Mouse (Mus musculus) WW6 (cell line): ENCODE measurements around the gene Prkar1b.

Source experiments
- DNase-seq: peaks from one replicate; pipeline ENCODE4 v3.0.0-alpha.2; 2013; ENCODE audit warnings: low read depth, low spot score

The Prkar1b gene

DNA sequence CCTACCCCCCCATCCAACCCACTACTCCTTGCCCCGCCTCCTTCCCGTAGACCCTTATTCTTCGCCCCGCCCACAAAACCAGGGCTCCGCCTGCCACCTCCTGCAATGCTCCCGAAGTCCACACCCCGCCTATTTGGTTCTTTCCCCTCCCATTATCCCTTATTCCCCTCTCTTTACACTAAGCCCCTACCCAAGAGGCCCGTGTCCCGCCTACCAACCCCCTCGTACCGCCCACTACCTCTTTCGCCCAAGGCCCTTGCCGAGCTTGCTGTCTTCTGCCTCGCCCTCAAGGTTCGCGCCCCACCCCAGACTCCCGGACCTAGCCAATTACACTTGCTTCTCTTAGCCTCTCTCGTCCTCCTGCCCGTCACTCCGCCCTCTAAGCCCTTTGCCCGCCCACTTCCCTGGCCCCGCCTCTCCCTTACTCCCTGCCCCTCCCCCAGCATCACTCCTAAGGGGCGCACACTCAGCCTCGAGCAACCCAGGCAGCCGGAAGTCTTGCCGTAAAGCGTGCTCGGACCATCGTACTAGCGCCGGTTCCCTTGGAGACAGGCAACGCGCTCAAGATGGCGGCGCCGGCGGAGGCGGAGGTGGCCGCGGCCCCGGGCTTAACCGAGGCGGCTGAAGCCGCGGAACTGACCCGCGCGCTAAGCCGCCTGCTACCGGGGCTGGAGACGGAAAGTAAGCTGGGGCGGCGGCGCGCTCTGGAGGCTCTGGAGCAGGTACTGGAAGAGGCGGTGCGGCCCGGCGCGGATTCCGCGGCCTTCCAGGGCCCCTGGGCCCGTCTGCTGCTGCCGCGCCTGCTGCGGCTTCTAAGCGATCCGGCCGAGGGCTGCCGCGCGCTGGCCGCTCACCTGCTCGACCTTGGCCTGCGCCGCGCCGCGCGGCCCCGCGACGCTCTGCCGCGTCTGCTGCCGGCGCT is at the start of gene Prkar1b, which contains the start of gene Dnaaf5:
Gene Prkar1b (minus strand): TSS at position 321 of the 922 bp plus-strand sequence.
Gene Dnaaf5 (plus strand): TSS at position 543 of the 922 bp plus-strand sequence.
- DNase-seq: peak; percentile 99

DNA sequence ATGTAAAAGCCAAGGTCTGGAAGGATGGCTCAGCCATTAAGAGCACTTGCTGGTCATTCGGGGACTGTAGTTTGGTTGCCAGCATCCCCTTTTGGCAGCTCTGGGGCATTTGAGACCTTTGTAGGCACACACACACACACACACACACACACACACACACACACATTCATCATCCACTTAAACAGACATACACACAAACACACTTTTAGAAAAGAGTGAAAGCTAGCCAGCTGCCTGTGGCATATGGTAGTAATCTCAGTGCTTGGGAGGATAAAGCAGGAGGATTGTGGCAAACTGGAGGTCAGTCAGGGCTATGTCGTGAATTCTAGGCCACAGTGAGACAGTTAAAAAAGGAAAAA is 49.8 kb upstream of the Prkar1b start:
- no peak for DNase-seq

GRCm38 (mm10) chr5:139198779-139199178 is 49.0 kb upstream of the Prkar1b start:
- no peak for DNase-seq

DNA sequence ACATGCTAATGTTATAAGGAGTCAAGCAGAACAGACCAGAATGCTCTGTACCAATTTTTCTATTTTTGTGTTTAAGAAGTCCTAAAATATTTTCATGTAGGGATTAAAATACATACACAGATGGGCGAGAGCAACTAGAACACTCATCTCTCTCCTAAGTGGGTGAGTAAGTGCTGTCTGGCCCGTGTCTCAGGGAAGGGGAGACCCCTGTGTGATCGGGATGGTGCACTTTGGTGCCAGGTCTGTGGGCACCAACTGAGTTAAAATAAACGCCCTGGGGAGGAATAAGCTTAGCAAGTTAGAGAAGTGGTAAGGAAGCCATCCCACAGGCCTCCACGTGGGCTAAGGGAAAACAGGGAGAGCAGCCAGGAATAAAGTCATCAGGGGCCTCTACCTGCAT is 41.2 kb upstream of the Prkar1b start:
- DNase-seq: no peak

DNA sequence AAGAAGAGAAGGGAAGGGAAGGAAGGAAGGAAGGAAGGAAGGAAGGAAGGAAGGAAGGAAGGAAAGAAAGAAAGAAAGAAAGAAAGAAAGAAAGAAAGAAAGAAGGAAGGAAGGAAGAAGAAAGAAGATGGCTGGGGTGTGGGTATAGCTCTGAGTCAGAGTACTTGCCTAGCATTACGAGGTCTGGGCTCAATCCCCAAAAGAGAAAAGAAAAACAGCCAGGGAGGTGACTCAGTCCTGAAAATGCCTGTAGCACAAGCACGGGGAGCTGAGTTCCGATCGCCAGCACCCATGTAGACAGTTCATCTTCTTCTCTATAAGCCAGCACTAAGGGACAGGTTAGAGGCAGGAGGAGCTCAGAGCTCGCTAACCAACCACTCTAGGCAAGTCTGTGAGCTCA is 39.9 kb upstream of the Prkar1b start:
- no peak for DNase-seq

GRCm38 (mm10) chr5:139184897-139185296 is 35.1 kb upstream of the Prkar1b start:
- no peak for DNase-seq

GRCm38 (mm10) chr5:139183601-139184000 is 33.8 kb upstream of the Prkar1b start:
- no peak for DNase-seq

GRCm38 (mm10) chr5:139183131-139183530 is 33.3 kb upstream of the Prkar1b start:
- DNase-seq: no peak

- DNase-seq: no peak
Observed at GRCm38 (mm10) chr5:139178895-139179631, 29.3 kb upstream of the Prkar1b start.

DNA sequence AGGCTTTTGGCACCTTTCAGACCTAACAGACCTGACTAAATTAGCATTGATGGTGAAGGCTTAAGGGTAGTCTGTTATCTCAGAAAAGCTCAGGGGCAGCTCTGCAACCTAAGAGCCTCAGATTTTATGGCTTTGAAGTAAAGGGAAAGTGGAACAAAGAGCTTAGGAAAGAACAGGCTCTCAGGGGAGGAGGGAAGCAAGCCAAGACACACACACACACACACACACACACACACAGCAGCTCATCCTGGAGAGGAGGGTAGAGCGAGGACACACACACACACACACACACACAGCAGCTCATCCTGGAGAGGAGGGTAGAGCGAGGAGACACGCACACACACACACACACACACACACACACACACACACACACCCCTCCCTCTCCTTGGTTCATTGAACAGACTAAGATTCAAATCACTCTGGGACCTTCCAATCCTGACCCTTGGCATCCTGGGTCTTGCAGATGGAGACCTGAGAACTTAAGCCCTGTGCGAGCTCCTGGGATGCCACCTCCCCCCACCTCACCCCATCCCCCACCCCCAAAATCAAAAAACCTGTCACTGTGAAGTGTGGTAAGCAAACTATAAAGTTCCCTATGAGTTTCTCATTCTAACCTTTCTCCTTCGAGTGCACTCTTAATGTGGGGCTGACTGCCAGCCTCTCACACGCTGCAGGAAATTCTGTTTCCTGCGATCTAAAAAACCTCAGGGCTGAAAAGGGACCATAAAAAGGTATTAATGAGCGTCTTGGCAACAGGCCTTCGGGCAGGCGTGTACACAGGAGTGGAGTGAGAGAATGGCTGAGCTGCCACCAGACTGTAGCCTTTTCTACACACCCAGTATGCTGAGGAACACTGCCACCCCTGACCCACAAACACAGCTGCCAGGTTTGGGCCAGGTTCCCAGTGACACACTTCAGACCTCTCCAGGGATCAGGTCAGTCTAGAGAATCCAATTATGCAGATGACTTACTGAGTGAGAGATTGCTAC is 25.1 kb upstream of the Prkar1b start:
- DNase-seq: no peak

GRCm38 (mm10) chr5:139174141-139174540 is 24.3 kb upstream of the Prkar1b start:
- no peak for DNase-seq

- no peak for DNase-seq
Observed at GRCm38 (mm10) chr5:139171929-139172328, 22.1 kb upstream of the Prkar1b start.

DNA sequence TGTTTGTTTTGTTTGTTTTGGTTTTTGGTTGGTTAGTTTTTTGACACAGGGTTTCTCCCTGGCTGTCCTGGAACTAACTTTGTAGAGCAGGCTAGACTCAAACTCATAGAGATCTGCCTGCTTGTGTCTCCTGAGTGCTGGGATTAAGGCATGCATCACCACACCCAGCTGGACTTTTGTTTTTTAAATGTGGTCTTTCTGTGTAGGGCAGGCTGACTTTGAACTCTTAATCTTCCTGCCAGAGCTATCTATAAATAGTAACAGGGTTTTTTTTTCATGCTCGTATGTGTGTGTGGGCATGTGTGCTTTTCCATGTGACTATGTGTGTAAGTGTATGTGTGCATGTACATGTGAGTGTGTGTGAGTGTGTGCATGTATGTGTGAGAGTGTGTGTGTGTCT is 17.7 kb upstream of the Prkar1b start:
- no peak for DNase-seq

DNA sequence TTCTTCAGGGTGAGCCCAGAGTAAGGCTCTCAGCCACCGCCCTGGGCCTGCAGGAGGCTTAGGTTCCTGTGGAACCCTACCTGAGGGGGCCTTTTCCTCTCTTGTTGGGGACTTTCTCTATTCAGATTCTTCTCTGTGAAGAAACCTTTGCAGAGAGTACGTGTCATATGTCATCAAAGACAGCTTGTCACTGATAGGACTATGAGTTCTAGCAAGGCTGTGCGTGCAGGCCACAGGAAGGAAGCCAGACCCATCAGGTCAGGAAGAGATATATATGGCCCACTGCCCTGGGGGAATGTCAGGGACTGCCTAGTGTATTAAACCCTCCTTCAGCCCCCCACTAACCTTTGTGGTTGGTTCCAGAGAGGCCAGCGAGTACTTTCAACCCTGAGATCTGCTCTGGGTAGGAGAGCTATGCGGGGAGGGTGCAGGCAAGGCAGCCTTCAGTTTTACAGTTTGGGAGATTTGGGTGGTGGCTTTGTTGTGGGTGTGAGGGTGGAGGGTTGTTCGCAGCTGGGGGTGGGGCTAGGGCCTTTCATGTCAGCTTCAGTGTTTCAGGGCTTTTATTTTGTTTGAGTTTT is 17.1 kb upstream of the Prkar1b start:
- DNase-seq: no peak

DNA sequence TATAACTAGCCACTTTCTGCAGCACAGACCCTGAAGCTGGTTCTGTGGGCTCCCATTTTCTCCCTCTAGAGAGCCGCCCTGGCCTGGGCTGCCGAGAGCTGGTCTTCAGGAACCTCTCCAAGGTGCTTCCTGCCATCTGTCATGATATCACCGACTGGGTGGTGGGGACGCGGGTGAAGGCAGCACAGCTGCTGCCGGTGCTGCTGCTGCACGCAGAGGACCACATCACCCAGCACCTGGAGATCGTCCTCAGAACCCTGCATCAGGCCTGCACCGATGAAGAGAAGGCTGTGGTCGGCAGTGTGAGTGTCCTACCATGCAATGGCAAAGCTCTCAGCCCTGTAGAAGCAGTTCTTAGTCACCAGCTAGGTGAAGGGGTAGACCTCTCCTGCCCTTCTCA is 11.8 kb upstream of the Prkar1b start:
- no peak for DNase-seq

GRCm38 (mm10) chr5:139160899-139161298 is 11.1 kb upstream of the Prkar1b start:
- DNase-seq: no peak

GRCm38 (mm10) chr5:139150603-139151031 is 816 bp upstream of the Prkar1b start:
- DNase-seq: no peak

DNA sequence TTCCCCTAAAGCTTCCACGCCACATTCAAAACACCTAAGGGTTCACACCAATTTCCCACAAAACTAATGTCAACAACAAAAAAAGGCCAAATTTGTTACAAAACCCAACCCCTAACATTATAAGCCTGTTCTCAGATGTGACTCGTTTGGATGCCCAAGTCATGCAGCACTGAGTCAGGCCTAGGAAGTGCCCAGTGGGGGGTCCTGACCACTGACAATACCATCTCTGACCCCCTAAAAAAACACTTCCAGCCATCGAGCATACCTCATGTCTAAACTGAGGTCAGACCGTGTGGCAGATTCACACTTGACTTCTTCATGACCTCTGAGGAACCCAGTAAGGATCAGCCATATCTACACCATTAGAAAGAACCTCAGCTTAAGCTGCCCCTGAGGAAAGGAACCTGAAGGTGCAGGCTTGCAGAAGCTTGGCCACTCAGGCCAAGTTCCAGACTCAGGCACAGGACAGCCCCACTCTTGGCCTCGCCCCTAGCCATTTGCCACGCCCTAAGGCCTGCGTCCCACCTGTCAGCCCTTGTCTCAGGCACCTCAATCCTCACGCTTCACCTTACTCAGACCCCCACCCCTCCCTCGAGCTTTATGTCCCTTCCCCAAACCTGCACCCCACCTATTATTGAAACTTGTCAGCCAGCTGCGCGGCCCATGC is 662 bp downstream of the Prkar1b start:
- DNase-seq: no peak

DNA sequence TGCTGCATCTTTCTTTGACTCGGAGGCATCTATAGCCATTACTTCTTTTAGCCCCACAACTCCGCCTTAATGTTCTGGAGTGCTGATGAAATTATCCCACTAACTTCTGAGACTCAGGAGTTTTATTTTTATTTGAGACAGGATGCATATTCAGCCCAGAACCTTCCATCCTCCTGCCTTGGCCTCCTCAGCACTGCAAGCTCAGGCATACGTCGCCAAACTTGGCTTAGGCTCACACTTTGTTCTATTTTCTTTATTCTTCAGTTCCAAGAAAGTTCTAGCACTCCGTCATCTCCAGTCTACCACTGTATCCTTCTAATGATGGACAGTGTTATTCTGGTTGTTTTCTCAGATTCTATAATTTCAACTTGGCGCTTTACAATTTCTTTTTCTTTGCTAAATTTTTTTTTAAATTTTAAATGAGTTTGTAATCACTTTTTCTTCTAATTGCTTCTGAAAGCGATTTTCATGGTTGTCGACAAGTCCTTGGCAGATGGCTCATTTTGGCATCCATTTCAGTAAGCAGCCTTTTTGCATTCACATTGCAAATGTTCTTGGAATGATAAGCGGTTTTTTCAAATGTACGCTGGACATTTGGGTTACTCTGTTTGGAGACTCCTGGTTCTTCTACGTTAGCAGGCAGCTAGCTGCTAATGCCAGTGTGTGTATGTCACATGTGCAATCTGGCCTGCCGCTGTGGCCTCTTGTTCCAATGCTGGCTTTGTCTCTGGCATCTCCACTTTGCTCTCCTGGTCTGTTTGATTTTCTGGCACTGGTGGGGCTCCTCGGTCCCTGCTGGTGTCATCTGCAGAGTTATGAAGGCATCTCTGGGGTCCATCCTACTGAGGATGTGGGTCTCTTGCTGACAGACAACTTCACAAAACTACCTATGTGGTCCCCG is 2.4 kb downstream of the Prkar1b start:
- DNase-seq: no peak
